Mouse (Mus musculus) brain, embryonic 14.5 days (tissue): ENCODE results near the gene 4833427G06Rik.
"Not testable (repeated sequence)": the region's sequence is repeated elsewhere in the genome, so short reads cannot be mapped to it uniquely, and the experiment has no call there.

ENCODE experiments used
- CTCF ChIP-seq: fragments of 200-500 bp; IDR thresholded peaks from 2 replicates; pipeline ENCODE4 v1.5.1; 2012; ENCODE audit warnings: inconsistent platforms, mild to moderate bottlenecking, moderate library complexity, borderline replicate concordance; ENCODE audit not compliant: insufficient read depth, insufficient read length; ENCODE audit errors: extremely low read depth
- POLR2A ChIP-seq: fragments of 200-500 bp; IDR thresholded peaks from 2 replicates; pipeline ENCODE4 v1.6.1; 2012; ENCODE audit warnings: mild to moderate bottlenecking, inconsistent platforms, borderline replicate concordance; ENCODE audit not compliant: poor library complexity, insufficient read depth, insufficient read length, severe bottlenecking; ENCODE audit errors: extremely low read depth

GRCm38 (mm10) chr9:51139401-51139800 is 37.5 kb upstream of the 4833427G06Rik start:
- TF ChIP-seq CTCF, POLR2A: not testable (repeated sequence)
